ENCODE assay signal across 31 mouse cellular contexts in genomic region chr5:30866871-30867270, GRCm38 (mm10). TPM values are rescaled to one million over a fixed set of nuclear protein-coding genes. Genes with fewer than 3 reads are reported as not detected.
DNase-seq lines count a peak whose midpoint lies in the region; ATAC-seq and TF ChIP-seq lines count a peak whose summit lies in the region.
"Had no signal": no experiment of that assay in that cellular context is flagged by ENCODE, and none has a peak within 500 bp of the region (broad histone marks: within the 10 kb centered on the region; RNA-seq: fewer than 3 reads in every experiment).

No protein-coding gene starts in this region.

- no peak overlapping the region for H3K4me3 ChIP-seq in spleen, adult 2 months (ENCODE audit: extremely low read depth, insufficient read depth, insufficient read length)
- H3K4me3 ChIP-seq in CH12.LX (replicated peaks in 1 of 3; ENCODE audit: low read depth in 2 of 3, low read length in 2 of 3, poor library complexity in 1 of 3) = no peak overlapping the region
- no peak overlapping the region for H3K4me3 ChIP-seq in kidney, embryonic 14.5 days (ENCODE audit: low read length)
- no peak overlapping the region for H3K4me3 ChIP-seq in layer of hippocampus, adult 2 months
- H3K4me3 ChIP-seq: embryonic facial prominence, embryonic 10.5 days; embryonic facial prominence, embryonic 15.5 days; forebrain, embryonic 12.5 days; heart, embryonic 12.5 days; hindbrain, embryonic 13.5 days; limb, embryonic 13.5 days; neural tube, embryonic 12.5 days had no signal

- no peak overlapping the region for H3K9ac ChIP-seq in CH12.LX (ENCODE audit: insufficient read depth, low read depth)
- no peak overlapping the region for H3K9ac ChIP-seq in kidney, embryonic 14.5 days (ENCODE audit: low read depth, low read length)
- H3K9ac ChIP-seq: embryonic facial prominence, embryonic 15.5 days; forebrain, embryonic 12.5 days; forebrain, postnatal 0 days; heart, embryonic 12.5 days; hindbrain, embryonic 13.5 days; limb, embryonic 13.5 days; neural tube, embryonic 12.5 days had no signal

- 24% methylated on average over 3 of the region's 3 CpGs for WGBS in spleen, adult 2 months
- WGBS in kidney, embryonic 14.5 days = 83% methylated on average over 3 of the region's 3 CpGs

- dilution Hi-C loops in CH12.LX (cut with MboI; ENCODE audit: extremely low pct_ligation_motif_present, extremely low pct_unique_long_range_greater_than_20kb, low sequenced_read_pairs) = no loop called here

- H3K4me1 ChIP-seq in spleen, adult 2 months (ENCODE audit: control insufficient read depth, insufficient read depth, insufficient read length) = peaks cover 7% of the 10 kb centered on the region; the same call in 1 of the 2 replicates
- H3K4me1 ChIP-seq in CH12.LX (ENCODE audit: control insufficient read depth in 1 of 2, insufficient read depth in 2 of 2) = peaks cover 21 to 54% of the 10 kb centered on the region in 2 experiments
- H3K4me1 ChIP-seq in kidney, embryonic 14.5 days (ENCODE audit: control insufficient read depth, insufficient read depth, low read length) = peaks cover 5% of the 10 kb centered on the region

- ATAC-seq in granulocyte monocyte progenitor cell, adult 5-6 weeks (replicated peaks; ENCODE audit: poor library complexity, severe bottlenecking) = peak; percentile 67
- no peak for ATAC-seq in kidney, embryonic 14.5 days (ENCODE audit: low FRiP score, low TSS enrichment)
- ATAC-seq: forebrain, postnatal 0 days; intestine, embryonic 16.5 days; lung, postnatal 0 days; midbrain, embryonic 16.5 days had no signal

- no peaks in the 10 kb centered on the region for H3K27me3 ChIP-seq in spleen, adult 2 months (ENCODE audit: control insufficient read depth, insufficient read depth, low read length)
- no peaks in the 10 kb centered on the region for H3K27me3 ChIP-seq in CH12.LX (replicated peaks)
- H3K27me3 ChIP-seq in splenic B cell, adult 2 months (ENCODE audit: control insufficient read depth, insufficient read depth, low read length, poor library complexity, severe bottlenecking) = no peaks in the 10 kb centered on the region
- H3K27me3 ChIP-seq in kidney, embryonic 14.5 days (ENCODE audit: control insufficient read depth, insufficient read depth, low read length) = no peaks in the 10 kb centered on the region
- H3K27me3 ChIP-seq: embryonic facial prominence, embryonic 15.5 days; forebrain, embryonic 12.5 days; heart, embryonic 12.5 days; hindbrain, embryonic 13.5 days; limb, embryonic 13.5 days; neural tube, embryonic 12.5 days had no signal

- peaks cover 5% of the 10 kb centered on the region; the same call in 1 of the 2 replicates for H3K36me3 ChIP-seq in spleen, adult 2 months (ENCODE audit: control insufficient read depth, insufficient read depth, low read length)
- H3K36me3 ChIP-seq in CH12.LX (replicated peaks in 1 of 2; ENCODE audit: control insufficient read depth in 1 of 2, insufficient read depth in 1 of 2, low read length in 1 of 2) = peaks cover 9 to 15% of the 10 kb centered on the region in 2 experiments
- peaks cover 3% of the 10 kb centered on the region; the same call in 1 of the 2 replicates for H3K36me3 ChIP-seq in splenic B cell, adult 2 months (ENCODE audit: control insufficient read depth, insufficient read depth, low read length, poor library complexity, severe bottlenecking)
- peaks cover 9% of the 10 kb centered on the region for H3K36me3 ChIP-seq in kidney, embryonic 14.5 days (ENCODE audit: control insufficient read depth, insufficient read depth, low read length)

- no peak for TF ChIP-seq POLR2A in spleen, adult 2 months (IDR thresholded peaks at IDR 0.05; ENCODE audit: low read depth, low read length)
- no peak for TF ChIP-seq POLR2A in CH12.LX (IDR thresholded peaks at IDR 0.05; ENCODE audit: low read depth, low read length)

- H3K4me2 ChIP-seq in CH12.LX (ENCODE audit: insufficient read depth, low read depth, poor library complexity, severe bottlenecking) = no peak overlapping the region
- H3K4me2 ChIP-seq in kidney, embryonic 14.5 days (replicated peaks; ENCODE audit: low read depth, low read length) = no peak overlapping the region
- H3K4me2 ChIP-seq: embryonic facial prominence, embryonic 15.5 days; forebrain, embryonic 12.5 days; heart, embryonic 12.5 days; hindbrain, embryonic 13.5 days; limb, embryonic 13.5 days; liver, embryonic 11.5 days; midbrain, embryonic 11.5 days; neural tube, embryonic 12.5 days had no signal

- TF ChIP-seq CTCF in spleen, adult 2 months (IDR thresholded peaks at IDR 0.05; ENCODE audit: extremely low read depth, insufficient read depth, insufficient read length, insufficient replicate concordance) = no peak
- TF ChIP-seq CTCF in CH12.LX (conservative IDR thresholded peaks at IDR 0.05 in 1 of 2, IDR thresholded peaks at IDR 0.05 in 1 of 2; ENCODE audit: low read depth in 2 of 2, low read length in 2 of 2) = no peak
- TF ChIP-seq CTCF in layer of hippocampus, adult 2 months (conservative IDR thresholded peaks at IDR 0.05) = no peak

- DNase-seq in spleen, adult 2 months (ENCODE audit: low read depth in 1 of 2, low spot score in 2 of 2) = peak in 1 of 2 experiments; percentile 22
- no peak for DNase-seq in spleen, adult 12 weeks (ENCODE audit: low spot score)
- DNase-seq in CH12.LX (ENCODE audit: extremely low read depth) = peak; percentile 64
- DNase-seq in splenic B cell, adult 2 months (ENCODE audit: low read depth, low spot score) = peak; percentile 61
- no peak for DNase-seq in layer of hippocampus, adult 2 months (ENCODE audit: low spot score in 2 of 2)
- DNase-seq: adrenal gland, postnatal 25 days; cerebellum, adult 11-12 months; cerebellum, postnatal 10 days; forebrain, postnatal 0 days; gastrocnemius, postnatal 10 days; heart, adult 18-20 months; heart, postnatal 4 days; kidney, adult 8-10 months; kidney, postnatal 10 days; lung, adult 18-20 months; thymus, adult 2 months; thymus, postnatal 36 days had no signal

- no peak for TF ChIP-seq RAD21 in CH12.LX (IDR thresholded peaks at IDR 0.05; ENCODE audit: low read depth, low read length)

- peak overlapping the region; percentile 42 for H3K27ac ChIP-seq in spleen, adult 2 months (ENCODE audit: insufficient read depth, low read length)
- H3K27ac ChIP-seq in CH12.LX (ENCODE audit: insufficient read depth, low read depth) = no peak overlapping the region
- H3K27ac ChIP-seq in kidney, embryonic 14.5 days (ENCODE audit: low read depth, low read length) = no peak overlapping the region
- no peak overlapping the region for H3K27ac ChIP-seq in layer of hippocampus, adult 2 months
- H3K27ac ChIP-seq: embryonic facial prominence, embryonic 10.5 days; embryonic facial prominence, embryonic 15.5 days; forebrain, embryonic 12.5 days; hindbrain, embryonic 13.5 days; limb, embryonic 13.5 days; neural tube, embryonic 12.5 days had no signal

- H3K79me2 ChIP-seq in CH12.LX (replicated peaks; ENCODE audit: control insufficient read depth, extremely low read depth, insufficient read depth, poor library complexity, severe bottlenecking) = peaks cover 9% of the 10 kb centered on the region

- no peaks in the 10 kb centered on the region for H3K9me3 ChIP-seq in CH12.LX (replicated peaks; ENCODE audit: low read length)
- no peaks in the 10 kb centered on the region for H3K9me3 ChIP-seq in kidney, embryonic 14.5 days (ENCODE audit: control insufficient read depth, low read length)
- H3K9me3 ChIP-seq: embryonic facial prominence, embryonic 10.5 days; embryonic facial prominence, embryonic 15.5 days; forebrain, embryonic 12.5 days; heart, embryonic 12.5 days; hindbrain, embryonic 13.5 days; limb, embryonic 13.5 days; neural tube, embryonic 12.5 days had no signal

- in situ Hi-C loops in CH12.LX (cut with MboI; ENCODE audit: low pct_ligation_motif_present, low pct_unique_long_range_greater_than_20kb, low sequenced_read_pairs) = no loop called here

- TF ChIP-seq EP300 in CH12.LX (IDR thresholded peaks at IDR 0.05; ENCODE audit: low read length) = peak; percentile 79

RNA-seq across cellular contexts. Expression of gene Tmem214, which starts 0.9 kb away (rescaled TPM):
- 60.3 and 67.4 TPM in 2 replicates for polyA plus RNA-seq in spleen, adult 2 months (2012; rRNA removed)
- total RNA-seq in CH12.LX (2012; rRNA removed) (31.9 and 36.7 TPM in 2 replicates), CH12.LX (2014; rRNA removed) (25.2 and 28.3 TPM in 2 replicates)
- polyA plus RNA-seq in CH12.LX (2012; ENCODE audit: insufficient read length, low read depth) = 28.0 and 35.3 TPM in 2 replicates
- 40.7 and 48.5 TPM in 2 replicates for total RNA-seq in granulocyte monocyte progenitor cell, adult 5-6 weeks (2014; fragmentation: Nextera tagmentation)
- 21.5 and 24.9 TPM in 2 replicates for total RNA-seq in granulocyte monocyte progenitor cell, adult 5-6 weeks (2017)
- polyA plus RNA-seq in kidney, embryonic 14.5 days (2014; fragmentation: Nextera tagmentation; extraction: Ambion mirVana) = 53.1 and 65.1 TPM in 2 replicates
- 10 to 100 TPM; 60.8 to 63.2 TPM for total RNA-seq in layer of hippocampus, adult 2 months (2021)

RNA-seq across cellular contexts. Expression of gene Agbl5, which starts 21.6 kb away (rescaled TPM):
- 11.6 and 16.1 TPM in 2 replicates for polyA plus RNA-seq in spleen, adult 2 months (2012; rRNA removed)
- total RNA-seq in CH12.LX (2012; rRNA removed) (8.0 and 9.3 TPM in 2 replicates), CH12.LX (2014; rRNA removed) (3.5 and 4.1 TPM in 2 replicates)
- 8.4 and 11.6 TPM in 2 replicates for polyA plus RNA-seq in CH12.LX (2012; ENCODE audit: insufficient read length, low read depth)
- 8.9 and 27.6 TPM in 2 replicates for total RNA-seq in granulocyte monocyte progenitor cell, adult 5-6 weeks (2014; fragmentation: Nextera tagmentation)
- 7.7 and 12.5 TPM in 2 replicates for total RNA-seq in granulocyte monocyte progenitor cell, adult 5-6 weeks (2017)
- 19.5 and 27.1 TPM in 2 replicates for polyA plus RNA-seq in kidney, embryonic 14.5 days (2014; fragmentation: Nextera tagmentation; extraction: Ambion mirVana)
- total RNA-seq in layer of hippocampus, adult 2 months (2021) = 10 to 100 TPM; 12.2 to 15.5 TPM

RNA-seq across cellular contexts. Expression of gene Ost4, which starts 40.7 kb away (rescaled TPM):
- 143 and 161 TPM in 2 replicates for polyA plus RNA-seq in spleen, adult 2 months (2012; rRNA removed)
- 181 and 244 TPM in 2 replicates for total RNA-seq in CH12.LX (2012; rRNA removed)
- total RNA-seq in CH12.LX (2014; rRNA removed) = 221 and 263 TPM in 2 replicates
- 312 and 330 TPM in 2 replicates for polyA plus RNA-seq in CH12.LX (2012; ENCODE audit: insufficient read length, low read depth)
- 361 and 454 TPM in 2 replicates for total RNA-seq in granulocyte monocyte progenitor cell, adult 5-6 weeks (2014; fragmentation: Nextera tagmentation)
- 300 and 325 TPM in 2 replicates for total RNA-seq in granulocyte monocyte progenitor cell, adult 5-6 weeks (2017)
- 500 and 653 TPM in 2 replicates for polyA plus RNA-seq in kidney, embryonic 14.5 days (2014; fragmentation: Nextera tagmentation; extraction: Ambion mirVana)
- 10 to 100 TPM; 91.5 to 93.8 TPM for total RNA-seq in layer of hippocampus, adult 2 months (2021)

RNA-seq across cellular contexts. Expression of gene Emilin1, which starts 46.3 kb away (rescaled TPM):
- 83.9 and 104 TPM in 2 replicates for polyA plus RNA-seq in spleen, adult 2 months (2012; rRNA removed)
- total RNA-seq in CH12.LX (2012; rRNA removed) (0.34 TPM in 2 replicates), CH12.LX (2014; rRNA removed) (0.05 and 0.11 TPM in 2 replicates)
- 0.33 and 0.63 TPM in 2 replicates for polyA plus RNA-seq in CH12.LX (2012; ENCODE audit: insufficient read length, low read depth)
- 78.8 and 147 TPM in 2 replicates for total RNA-seq in granulocyte monocyte progenitor cell, adult 5-6 weeks (2014; fragmentation: Nextera tagmentation)
- 124 and 152 TPM in 2 replicates for total RNA-seq in granulocyte monocyte progenitor cell, adult 5-6 weeks (2017)
- polyA plus RNA-seq in kidney, embryonic 14.5 days (2014; fragmentation: Nextera tagmentation; extraction: Ambion mirVana) = 170 and 191 TPM in 2 replicates
- 1 to 10 TPM; 2.0 TPM for total RNA-seq in layer of hippocampus, adult 2 months (2021)

RNA-seq across cellular contexts. Expression of gene Mapre3, which starts 52.4 kb away (rescaled TPM):
- polyA plus RNA-seq in spleen, adult 2 months (2012; rRNA removed) = 12.2 TPM in 2 replicates
- total RNA-seq in CH12.LX (2012; rRNA removed) = 1.3 and 1.6 TPM in 2 replicates
- total RNA-seq in CH12.LX (2014; rRNA removed) = 0.28 and 0.30 TPM in 2 replicates
- polyA plus RNA-seq in CH12.LX (2012; ENCODE audit: insufficient read length, low read depth) = 1.5 and 2.3 TPM in 2 replicates
- total RNA-seq in granulocyte monocyte progenitor cell, adult 5-6 weeks (2014; fragmentation: Nextera tagmentation) = not detected in 2 replicates
- total RNA-seq in granulocyte monocyte progenitor cell, adult 5-6 weeks (2017) = not detected in 2 replicates
- 13.6 and 19.3 TPM in 2 replicates for polyA plus RNA-seq in kidney, embryonic 14.5 days (2014; fragmentation: Nextera tagmentation; extraction: Ambion mirVana)
- 100 to 1,000 TPM; 231 to 237 TPM for total RNA-seq in layer of hippocampus, adult 2 months (2021)

Comparison
In these comparisons a context has a peak if more than half of its experiments do, and no peak if none do; other contexts are left out.
1. DNase-seq: peak in CH12.LX (single experiment) and splenic B cell, adult 2 months (single experiment); none in spleen, adult 12 weeks (single experiment) and layer of hippocampus, adult 2 months (0 of 2).